Mouse (Mus musculus): ENCODE results near the gene Gm7358. TPM values are rescaled to one million over a fixed set of nuclear protein-coding genes. Genes with fewer than 3 reads are reported as not detected.

The Gm7358 gene
- polyA plus RNA-seq, 1 experiment from 2014 or later = not detected

Other genes with a start within 250 kb of the Gm7358 start
- not detected in 2 replicates for gene Gm7168, start 111.2 kb downstream of the Gm7358 start, polyA plus RNA-seq (2015; fragmentation: Nextera tagmentation; extraction: Ambion mirVana)
- gene Gm7356, start 55.8 kb downstream of the Gm7358 start, polyA plus RNA-seq (2015; fragmentation: Nextera tagmentation; extraction: Ambion mirVana) = not detected in 2 replicates
- 0.75 and 1.3 TPM in 2 replicates for gene Dact2, start 144.8 kb upstream of the Gm7358 start, polyA plus RNA-seq (2015; fragmentation: Nextera tagmentation; extraction: Ambion mirVana)
- gene Smoc2, start 220.0 kb upstream of the Gm7358 start, polyA plus RNA-seq (2015; fragmentation: Nextera tagmentation; extraction: Ambion mirVana) = 5.7 and 7.8 TPM in 2 replicates